Mouse (Mus musculus): ENCODE measurements around the gene Agbl4. TPM values are rescaled to one million over a fixed set of nuclear protein-coding genes. Genes with fewer than 3 reads are reported as not detected.

Agbl4 gene
- polyA plus RNA-seq, 1 experiment: not detected

DNA sequence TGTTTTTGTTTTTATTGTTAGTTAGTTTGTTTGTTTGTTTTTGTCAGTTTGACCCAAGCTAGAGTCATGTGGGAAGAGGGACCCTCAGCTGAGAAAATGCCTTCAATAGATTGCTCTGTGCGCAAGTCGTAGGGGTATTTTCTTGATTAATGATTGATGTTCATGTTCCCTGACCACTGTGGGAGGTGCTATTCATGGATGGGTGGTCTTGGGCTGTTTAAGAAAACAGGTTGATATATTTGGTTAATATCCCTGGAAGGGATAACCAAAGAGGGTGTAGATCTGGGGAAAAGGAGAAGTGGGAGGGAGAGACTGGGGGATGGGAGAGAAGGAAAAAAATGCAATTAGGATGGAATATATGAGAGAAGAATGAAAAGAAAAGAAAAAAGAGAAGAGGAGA is 1306.7 kb downstream of the Agbl4 start:
- Histone ChIP-seq H3K36me3 (ENCODE audit: control insufficient read depth) (no peaks in the 10 kb centered on the region), H3K4me1 (ENCODE audit: control insufficient read depth) (no peaks in the 10 kb centered on the region), H3K9me3 (ENCODE audit: control insufficient read depth, low read length) (no peaks in the 10 kb centered on the region), H3K27me3 (ENCODE audit: control insufficient read depth) (no peaks in the 10 kb centered on the region), H3K4me3 (replicated peaks) (no peak overlapping the region)
- TF ChIP-seq GATA1 (IDR thresholded peaks at IDR 0.05; ENCODE audit: low read length) (no peak), TAL1 (IDR thresholded peaks at IDR 0.05; ENCODE audit: low read length) (no peak)

DNA sequence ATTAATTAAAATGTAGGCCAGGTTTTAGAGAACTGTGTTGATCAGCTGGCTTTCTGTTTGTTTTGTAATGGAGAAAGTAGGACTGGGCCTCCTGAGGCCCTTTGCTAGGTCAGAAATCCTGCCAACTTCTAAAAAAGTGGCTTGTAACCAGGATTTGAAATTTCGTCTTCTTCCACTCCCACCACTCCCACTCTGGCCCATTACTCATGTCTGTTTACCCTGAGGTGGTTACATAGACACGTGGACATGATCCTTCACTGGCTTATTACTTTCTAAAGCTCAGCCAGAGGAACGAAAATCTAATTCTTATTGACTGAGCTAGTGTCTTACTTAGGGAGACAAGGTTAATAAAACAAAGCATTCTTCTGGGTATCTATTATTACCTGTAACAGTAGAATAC is 1307.5 kb downstream of the Agbl4 start:
- TF ChIP-seq TAL1 (IDR thresholded peaks at IDR 0.05; ENCODE audit: low read length) (no peak), GATA1 (IDR thresholded peaks at IDR 0.05; ENCODE audit: low read length) (no peak)
- Histone ChIP-seq H3K4me1 (ENCODE audit: control insufficient read depth) (no peaks in the 10 kb centered on the region), H3K4me3 (replicated peaks) (no peak overlapping the region), H3K27me3 (ENCODE audit: control insufficient read depth) (no peaks in the 10 kb centered on the region), H3K9me3 (ENCODE audit: control insufficient read depth, low read length) (no peaks in the 10 kb centered on the region), H3K36me3 (ENCODE audit: control insufficient read depth) (no peaks in the 10 kb centered on the region)

Other genes with a start within 250 kb of the Agbl4 start
- gene Elavl4, start 45.8 kb upstream of the Agbl4 start, polyA plus RNA-seq (2012): not detected in 2 replicates

Measured in erythroblast, embryonic 14.5 days (primary cell).